Mouse (Mus musculus) embryonic facial prominence, embryonic 10.5 days (tissue): ENCODE data around the gene Medag. TPM values are rescaled to one million over a fixed set of nuclear protein-coding genes. Genes with fewer than 3 reads are reported as not detected.

Experiments
- DNase-seq: peaks from one replicate; pipeline ENCODE4 v3.0.0-alpha.2; 2017; ENCODE audit warnings: low spot score
- H3K27ac ChIP-seq: fragments of 300-500 bp; sonication (generic); replicated peaks from 2 replicates; pipeline ENCODE4 v1.5.1; 2016; ENCODE audit warnings: mild to moderate bottlenecking
- H3K27me3 ChIP-seq: fragments of 300-500 bp; sonication (generic); replicated peaks from 2 replicates; pipeline ENCODE4 v1.6.1; 2016; ENCODE audit warnings: low read depth, mild to moderate bottlenecking; ENCODE audit not compliant: poor library complexity, severe bottlenecking
- H3K36me3 ChIP-seq: fragments of 300-500 bp; sonication (generic); replicated peaks from 2 replicates; pipeline ENCODE4 v1.6.1; 2016; ENCODE audit warnings: mild to moderate bottlenecking, moderate library complexity
- H3K4me1 ChIP-seq: fragments of 300-500 bp; sonication (generic); 2 replicates; pipeline ENCODE4 v1.6.1; 2016
- H3K4me3 ChIP-seq: fragments of 300-500 bp; sonication (generic); 2 replicates; pipeline ENCODE4 v1.5.1; 2016; ENCODE audit warnings: mild to moderate bottlenecking, moderate library complexity
- H3K9me3 ChIP-seq: fragments of 300-500 bp; sonication (generic); 2 replicates; pipeline ENCODE4 v1.6.1; 2016; ENCODE audit warnings: mild to moderate bottlenecking
- WGBS: fragments of 180-500 bp; shearing (Covaris S2); methylation state at CpG from one replicate; pipeline ENCODE4 v1.1.7; 2016; 5-methylcytosine and 5-hydroxymethylcytosine counted together
- polyA plus RNA-seq: library from polyadenylated mRNA; unstranded; fragments of >200 nt; fragmentation: Nextera tagmentation; extraction: Ambion mirVana; gene quantifications from 2 replicates; pipeline ENCODE4 v1.2.1, GENCODE M21; 2016

The Medag gene
- polyA plus RNA-seq, 1 experiment from 2014 or later = 0.17 TPM

GRCm38 (mm10) chr5:149474142-149474541 is 62.6 kb downstream of the Medag start:
- DNase-seq = no peak
- Histone ChIP-seq H3K4me3 (no peak overlapping the region), H3K36me3 (no peaks in the 10 kb centered on the region), H3K4me1 (no peaks in the 10 kb centered on the region), H3K27me3 (no peaks in the 10 kb centered on the region), H3K9me3 (peaks cover 6% of the 10 kb centered on the region; the same call in 1 of the 2 replicates), H3K27ac (no peak overlapping the region)
- 96% methylated on average over 9 of the region's 9 CpGs for WGBS

- 88% methylated on average over 16 of the region's 16 CpGs for WGBS
- Histone ChIP-seq H3K4me3 (no peak overlapping the region), H3K36me3 (no peaks in the 10 kb centered on the region), H3K4me1 (no peaks in the 10 kb centered on the region), H3K27me3 (no peaks in the 10 kb centered on the region), H3K9me3 (peaks cover 6% of the 10 kb centered on the region; the same call in 1 of the 2 replicates), H3K27ac (no peak overlapping the region)
- DNase-seq = no peak
These were observed 63.3 kb downstream of the Medag start for GRCm38 (mm10) chr5:149474701-149475468.

Other genes with a start within 250 kb of the Medag start
- gene Uspl1, start 227.4 kb upstream of the Medag start, polyA plus RNA-seq = 76.3 and 78.3 TPM in 2 replicates
- 1,556 and 1,753 TPM in 2 replicates for gene Hmgb1, start 227.3 kb upstream of the Medag start, polyA plus RNA-seq
- gene Alox5ap, start 147.0 kb upstream of the Medag start, polyA plus RNA-seq = 5.5 and 5.8 TPM in 2 replicates
- 0.62 and 1.1 TPM in 2 replicates for gene Tex26, start 27.9 kb downstream of the Medag start, polyA plus RNA-seq
- gene Wdr95, start 116.9 kb downstream of the Medag start, polyA plus RNA-seq = not detected in 2 replicates
- 125 and 140 TPM in 2 replicates for gene Hsph1, start 224.6 kb downstream of the Medag start, polyA plus RNA-seq